Mouse (Mus musculus): ENCODE measurements around the gene Uhrf2. TPM values are rescaled to one million over a fixed set of nuclear protein-coding genes. Genes with fewer than 3 reads are reported as not detected.

Uhrf2 gene
- polyA plus RNA-seq, 1 experiment from 2014 or later, result 45.0 TPM

DNA sequence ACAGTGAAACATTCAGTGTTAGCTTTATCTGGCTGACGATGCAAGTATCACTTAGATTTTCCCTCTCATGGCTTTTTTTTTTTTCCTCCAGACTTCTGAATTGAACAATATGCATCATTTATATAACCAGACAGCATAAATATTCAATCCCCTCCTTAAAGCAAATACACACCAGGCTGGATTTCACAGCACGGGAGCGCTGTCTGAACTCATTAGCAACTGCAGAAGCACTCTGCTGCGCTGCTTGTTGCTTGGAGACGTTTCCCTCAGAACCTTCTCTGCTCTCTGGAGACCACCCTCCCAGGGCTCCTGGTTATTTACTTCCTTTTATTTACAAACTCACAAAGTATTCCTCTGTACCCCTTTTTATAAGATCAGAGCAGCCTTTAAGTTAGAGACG is 78.8 kb downstream of the Uhrf2 start:
- Histone ChIP-seq H3K4me2 (no peak overlapping the region), H3K36me3 (no peaks in the 10 kb centered on the region), H3K27ac (replicated peaks) (no peak overlapping the region), H3K4me3 (no peak overlapping the region), H3K9ac (no peak overlapping the region), H3K4me1 (no peaks in the 10 kb centered on the region), H3K9me3 (no peaks in the 10 kb centered on the region), H3K27me3 (replicated peaks) (no peaks in the 10 kb centered on the region)
- ATAC-seq (ENCODE audit: extremely low read depth, insufficient number of reproducible peaks, low FRiP score, low TSS enrichment), result no peak
- WGBS, result 82% methylated on average over 6 of the region's 6 CpGs

DNA sequence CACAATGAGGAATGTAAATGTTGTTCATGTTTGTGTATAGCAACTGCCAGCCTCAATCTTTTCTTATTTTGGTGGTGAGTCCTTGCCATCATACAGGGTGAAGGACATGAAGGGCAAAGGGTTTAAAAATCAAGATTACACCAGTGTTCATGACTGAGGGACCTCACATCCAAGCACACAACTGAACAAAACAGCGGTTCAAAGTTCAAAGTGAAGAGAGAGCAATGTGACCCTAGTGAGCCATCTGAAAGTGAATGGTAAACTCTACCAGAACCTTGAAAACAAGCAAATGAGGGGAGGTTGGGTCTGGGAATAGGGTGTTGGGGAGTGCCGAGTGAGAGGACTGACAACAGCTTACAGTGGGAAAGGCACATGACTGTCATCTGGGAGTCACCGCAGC is 81.1 kb downstream of the Uhrf2 start:
- peaks cover 5% of the 10 kb centered on the region; the same call in 1 of the 2 replicates for H3K4me1 ChIP-seq
- H3K27me3 ChIP-seq (replicated peaks), result no peaks in the 10 kb centered on the region
- H3K9ac ChIP-seq, result no peak overlapping the region
- no peaks in the 10 kb centered on the region for H3K36me3 ChIP-seq
- ATAC-seq (ENCODE audit: extremely low read depth, insufficient number of reproducible peaks, low FRiP score, low TSS enrichment), result no peak
- no peak overlapping the region for H3K27ac ChIP-seq (replicated peaks)
- H3K9me3 ChIP-seq, result no peaks in the 10 kb centered on the region
- no peak overlapping the region for H3K4me3 ChIP-seq
- WGBS, result 89% methylated on average over 3 of the region's 3 CpGs
- no peak overlapping the region for H3K4me2 ChIP-seq

DNA sequence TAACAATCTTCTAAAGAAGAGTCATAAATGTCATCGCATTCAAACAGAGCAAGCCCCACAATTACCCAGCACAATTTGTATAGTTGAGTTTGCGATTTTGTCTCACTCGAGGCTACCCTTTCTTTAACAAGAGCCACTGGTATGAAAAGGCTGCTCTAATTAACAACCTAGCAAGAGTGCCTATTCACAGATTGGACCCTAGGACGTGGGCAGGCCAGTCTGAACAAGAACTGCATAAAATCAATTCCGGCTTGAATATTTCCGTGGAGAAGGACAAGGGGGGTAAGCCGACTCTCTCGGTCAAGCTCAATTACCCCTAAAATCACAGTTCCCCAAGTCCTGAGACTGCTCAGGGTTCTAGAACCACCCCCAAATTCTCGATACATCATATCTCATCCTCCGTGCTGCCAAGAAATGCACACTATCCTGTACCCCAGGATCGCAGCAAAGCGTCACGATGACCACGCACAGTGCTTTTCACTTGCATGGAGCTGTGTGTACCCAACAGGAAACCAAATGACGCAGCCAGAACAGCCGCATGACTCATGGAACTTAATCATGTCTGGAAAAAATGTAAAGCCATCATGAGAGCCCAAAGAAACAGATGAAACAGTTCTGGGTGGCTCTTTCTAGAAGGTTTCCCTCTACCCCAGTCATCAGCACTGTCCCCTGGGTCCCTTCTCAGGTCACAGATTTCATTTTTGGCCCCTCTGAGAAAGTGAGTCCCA is 82.8 kb downstream of the Uhrf2 start:
- no peaks in the 10 kb centered on the region for H3K36me3 ChIP-seq

DNA sequence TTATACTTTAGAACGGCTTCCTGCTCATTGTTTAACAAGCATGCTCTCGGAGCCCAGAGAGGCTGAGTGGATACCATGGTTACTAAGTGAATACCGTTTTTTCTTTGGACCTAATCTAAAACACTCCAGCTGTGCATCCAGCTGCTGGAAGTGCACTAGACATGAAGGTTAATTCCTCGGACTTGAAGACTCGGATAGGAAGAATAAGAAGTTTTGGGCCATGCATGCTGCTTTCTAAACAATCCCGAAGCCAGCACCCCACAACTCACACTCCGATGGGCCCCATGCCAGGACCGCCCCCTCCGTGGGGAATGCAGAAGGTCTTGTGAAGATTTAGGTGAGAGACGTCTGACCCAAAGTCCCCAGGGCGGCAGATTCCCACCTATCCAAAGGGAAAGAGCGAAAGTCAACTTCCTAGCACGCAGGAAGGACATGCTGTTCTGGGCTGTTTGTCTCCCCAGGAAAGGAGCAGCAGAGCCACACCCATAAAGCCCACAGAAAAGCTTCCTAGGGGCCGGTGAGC is 84.7 kb downstream of the Uhrf2 start:
- 55% methylated on average over 14 of the region's 14 CpGs for WGBS
- no peak for ATAC-seq (ENCODE audit: extremely low read depth, insufficient number of reproducible peaks, low FRiP score, low TSS enrichment)
- no peaks in the 10 kb centered on the region for H3K36me3 ChIP-seq

More for the DNA sequence above, 82.8 kb downstream of the Uhrf2 start:
- Histone ChIP-seq H3K27ac (replicated peaks) (no peak overlapping the region), H3K9ac (no peak overlapping the region), H3K27me3 (replicated peaks) (no peaks in the 10 kb centered on the region), H3K4me2 (no peak overlapping the region), H3K4me1 (peaks cover 15% of the 10 kb centered on the region), H3K4me3 (no peak overlapping the region), H3K9me3 (no peaks in the 10 kb centered on the region)
- 86% methylated on average over 16 of the region's 16 CpGs for WGBS
- ATAC-seq (ENCODE audit: extremely low read depth, insufficient number of reproducible peaks, low FRiP score, low TSS enrichment), result no peak

DNA sequence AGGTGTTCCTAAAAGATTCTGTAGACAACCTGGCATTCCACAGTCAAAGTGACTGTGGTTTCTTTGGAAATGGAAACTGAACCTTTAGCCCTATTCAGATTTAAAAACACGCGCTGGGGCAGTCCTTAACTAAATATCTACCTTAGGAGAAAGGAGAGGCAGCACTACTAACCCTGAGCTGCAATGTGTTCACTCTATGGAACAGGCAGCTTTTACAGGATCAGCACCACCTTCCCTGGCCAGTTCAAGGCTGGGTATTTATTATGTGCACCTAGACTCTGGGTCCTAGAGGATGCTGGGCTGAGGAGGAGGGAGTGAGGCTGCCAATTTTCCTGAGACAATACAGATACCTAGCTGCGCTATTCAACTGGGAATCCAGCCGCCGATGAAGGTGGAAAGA is 85.3 kb downstream of the Uhrf2 start:
- H3K9ac ChIP-seq, result no peak overlapping the region

More for the DNA sequence above, 84.7 kb downstream of the Uhrf2 start:
- H3K4me3 ChIP-seq, result no peak overlapping the region
- peak overlapping the region; percentile 22 for H3K4me2 ChIP-seq
- H3K4me1 ChIP-seq, result peaks cover 21% of the 10 kb centered on the region
- H3K27ac ChIP-seq (replicated peaks), result no peak overlapping the region
- no peak overlapping the region for H3K9ac ChIP-seq
- no peaks in the 10 kb centered on the region for H3K9me3 ChIP-seq
- H3K27me3 ChIP-seq (replicated peaks), result no peaks in the 10 kb centered on the region

DNA sequence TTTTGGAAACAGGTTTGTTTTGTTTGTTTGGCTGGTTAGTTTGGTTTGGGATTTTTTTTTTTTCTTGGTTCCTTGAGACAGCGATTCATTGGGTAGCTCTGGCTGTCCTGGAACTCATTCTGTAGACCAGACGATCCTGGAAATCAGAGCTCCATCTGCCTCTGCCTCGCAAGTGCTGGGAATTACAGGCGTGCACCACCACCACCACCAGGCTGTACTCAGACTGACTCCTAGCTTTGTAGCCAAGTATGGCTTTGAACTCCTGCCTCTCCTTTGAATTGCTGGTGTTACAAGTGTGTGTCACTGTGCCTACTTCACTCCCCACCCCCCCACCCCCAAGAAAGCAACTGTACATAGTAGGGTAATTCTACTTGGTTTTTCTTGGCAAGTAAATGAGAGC is 86.9 kb downstream of the Uhrf2 start:
- Histone ChIP-seq H3K27me3 (replicated peaks) (no peaks in the 10 kb centered on the region), H3K36me3 (no peaks in the 10 kb centered on the region), H3K27ac (replicated peaks) (peak overlapping the region; percentile 21; the same call in 1 of the 2 replicates), H3K9me3 (no peaks in the 10 kb centered on the region), H3K4me3 (no peak overlapping the region), H3K4me2 (no peak overlapping the region), H3K9ac (no peak overlapping the region), H3K4me1 (peaks cover 21% of the 10 kb centered on the region)
- WGBS, result 42% methylated on average over 4 of the region's 4 CpGs
- no peak for ATAC-seq (ENCODE audit: extremely low read depth, insufficient number of reproducible peaks, low FRiP score, low TSS enrichment)

More for the DNA sequence above, 85.3 kb downstream of the Uhrf2 start:
- Histone ChIP-seq H3K4me2 (no peak overlapping the region), H3K27me3 (replicated peaks) (no peaks in the 10 kb centered on the region), H3K36me3 (no peaks in the 10 kb centered on the region), H3K27ac (replicated peaks) (no peak overlapping the region), H3K4me3 (no peak overlapping the region), H3K9me3 (no peaks in the 10 kb centered on the region), H3K4me1 (peaks cover 21% of the 10 kb centered on the region)
- WGBS, result 82% methylated on average over 5 of the region's 5 CpGs
- no peak for ATAC-seq (ENCODE audit: extremely low read depth, insufficient number of reproducible peaks, low FRiP score, low TSS enrichment)

DNA sequence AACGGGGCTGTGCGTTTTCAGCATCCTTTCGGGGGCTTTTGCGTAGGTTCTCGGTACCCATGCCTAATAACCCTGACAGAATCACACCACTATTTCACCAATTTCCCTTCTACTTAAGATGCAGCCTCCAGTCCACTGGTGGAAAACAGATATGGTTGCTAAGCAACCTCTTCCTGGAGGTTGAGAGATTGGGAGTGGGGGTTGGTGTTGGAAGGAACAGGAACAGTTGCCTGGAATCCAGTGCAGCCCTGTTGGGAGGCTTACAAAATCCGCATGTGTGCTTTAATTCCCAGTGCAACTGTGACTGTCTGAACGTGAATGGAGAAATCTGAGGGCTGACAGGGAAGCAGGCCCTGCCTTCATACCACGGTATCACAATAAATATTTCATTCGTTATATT is 87.5 kb downstream of the Uhrf2 start:
- 52% methylated on average over 9 of the region's 9 CpGs for WGBS
- Histone ChIP-seq H3K4me1 (peaks cover 21% of the 10 kb centered on the region), H3K4me2 (peak overlapping the region; percentile 35), H3K36me3 (no peaks in the 10 kb centered on the region), H3K9me3 (no peaks in the 10 kb centered on the region), H3K9ac (no peak overlapping the region), H3K27ac (replicated peaks) (peak overlapping the region; percentile 65), H3K27me3 (replicated peaks) (no peaks in the 10 kb centered on the region), H3K4me3 (no peak overlapping the region)
- ATAC-seq (ENCODE audit: extremely low read depth, insufficient number of reproducible peaks, low FRiP score, low TSS enrichment), result peak; percentile 55; the same call in 1 of the 2 replicates

DNA sequence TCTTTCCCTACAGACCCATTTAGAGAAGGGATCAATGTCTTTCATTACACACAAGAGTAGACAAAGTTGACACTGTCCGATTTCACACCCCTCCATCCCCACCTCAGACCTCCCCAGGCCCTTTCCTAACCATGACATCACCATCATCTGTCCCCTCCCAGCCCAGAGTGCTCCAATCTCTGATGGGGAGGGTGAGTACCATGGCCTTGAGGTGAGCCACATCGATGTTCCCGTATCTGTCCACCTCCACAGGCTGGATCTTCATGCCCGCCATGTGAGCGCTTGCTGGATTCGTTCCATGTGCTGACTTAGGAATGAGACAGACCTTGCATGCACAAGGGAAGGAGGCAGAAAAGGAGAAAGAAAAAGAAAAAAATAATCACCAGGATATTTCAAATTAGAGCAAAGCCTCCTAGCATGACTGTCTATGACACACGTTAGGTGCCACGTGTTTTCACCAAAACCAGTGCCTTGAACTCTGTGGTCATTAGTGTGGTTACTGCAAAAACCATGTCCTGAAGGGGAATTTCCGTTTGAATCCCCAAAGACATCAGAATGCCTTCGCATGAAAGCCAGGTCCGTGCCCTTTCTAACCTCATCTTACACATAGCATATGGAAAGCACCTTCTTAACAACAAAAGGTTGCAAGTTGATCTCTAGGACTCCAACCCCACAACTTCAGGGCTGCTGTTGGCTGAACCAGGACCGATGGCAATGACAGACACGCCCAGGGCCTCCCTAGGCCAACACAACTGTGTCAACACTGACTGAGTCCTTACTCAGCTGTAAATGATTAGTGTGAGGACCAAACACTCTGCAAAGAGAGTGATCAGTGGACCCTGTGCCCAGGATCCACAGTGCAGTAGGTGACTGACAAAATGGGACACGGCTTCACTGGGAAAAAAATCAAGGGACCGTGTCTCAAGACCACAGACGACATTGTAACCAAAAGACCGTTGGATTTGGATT is 88.3 kb downstream of the Uhrf2 start:
- no peaks in the 10 kb centered on the region for H3K36me3 ChIP-seq
- H3K4me1 ChIP-seq, result peaks cover 21% of the 10 kb centered on the region
- H3K27me3 ChIP-seq (replicated peaks), result no peaks in the 10 kb centered on the region
- WGBS, result 81% methylated on average over 17 of the region's 17 CpGs
- H3K4me3 ChIP-seq, result no peak overlapping the region
- H3K9me3 ChIP-seq, result no peaks in the 10 kb centered on the region
- H3K9ac ChIP-seq, result no peak overlapping the region
- peak overlapping the region; percentile 35 for H3K4me2 ChIP-seq
- no peak for ATAC-seq (ENCODE audit: extremely low read depth, insufficient number of reproducible peaks, low FRiP score, low TSS enrichment)
- H3K27ac ChIP-seq (replicated peaks), result peak overlapping the region; percentile 65

DNA sequence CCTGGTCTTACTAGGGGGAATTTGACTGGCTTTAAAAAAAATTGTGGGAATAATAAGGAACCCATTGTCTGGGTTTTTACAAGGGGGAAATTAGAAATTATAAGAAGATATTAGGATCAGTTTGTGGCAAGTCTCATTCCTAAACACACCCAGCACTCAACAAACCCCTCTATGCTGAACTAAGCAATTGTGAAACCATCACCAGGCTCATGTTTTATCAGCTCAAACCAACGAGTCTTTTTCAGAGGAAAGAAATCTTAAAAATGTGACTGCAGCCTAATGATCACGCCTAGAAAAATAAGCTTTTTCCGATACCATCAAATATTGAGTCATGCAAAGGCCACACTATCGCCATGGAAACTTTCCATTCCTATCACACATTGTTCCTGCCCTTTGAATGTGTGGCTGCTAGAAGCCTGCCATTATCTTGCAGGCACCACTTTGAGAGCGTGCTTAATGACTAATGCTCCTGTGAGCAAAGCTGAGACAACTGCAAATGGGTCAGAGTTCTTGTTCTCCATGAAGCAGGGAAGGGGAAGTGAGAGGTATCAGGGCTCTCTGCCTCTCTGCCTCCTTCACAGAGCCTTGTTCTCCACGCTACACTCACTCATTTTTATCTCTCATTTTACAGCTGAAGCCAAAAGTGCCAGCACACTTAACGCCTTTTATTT is 94.8 kb downstream of the Uhrf2 start:
- Histone ChIP-seq H3K4me1 (peaks cover 14% of the 10 kb centered on the region), H3K27me3 (replicated peaks) (no peaks in the 10 kb centered on the region), H3K4me3 (no peak overlapping the region), H3K9ac (no peak overlapping the region), H3K9me3 (no peaks in the 10 kb centered on the region), H3K4me2 (peak overlapping the region; percentile 34), H3K27ac (replicated peaks) (peak overlapping the region; percentile 70), H3K36me3 (no peaks in the 10 kb centered on the region)
- no peak for ATAC-seq (ENCODE audit: extremely low read depth, insufficient number of reproducible peaks, low FRiP score, low TSS enrichment)
- 20% methylated on average over 7 of the region's 7 CpGs for WGBS

DNA sequence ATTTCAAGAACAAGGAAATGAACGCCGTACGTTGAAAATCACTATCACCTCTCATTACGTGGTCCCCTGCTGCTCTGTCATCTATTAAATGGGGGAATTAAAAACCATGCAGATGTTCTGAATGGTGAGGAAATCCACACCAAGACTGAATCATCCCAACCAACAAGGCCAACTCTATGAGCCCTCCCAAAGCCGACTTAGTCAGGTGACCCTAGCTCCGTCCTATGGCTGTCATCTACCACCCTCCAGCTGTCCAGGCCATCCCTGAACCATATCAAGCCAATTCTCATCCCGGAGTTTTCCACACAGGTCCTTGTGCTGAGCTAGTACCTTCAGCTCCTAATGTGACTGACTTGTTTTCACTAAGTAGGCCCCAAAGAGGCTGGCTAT is 95.4 kb downstream of the Uhrf2 start:
- Histone ChIP-seq H3K4me1 (peaks cover 14% of the 10 kb centered on the region), H3K27me3 (replicated peaks) (no peaks in the 10 kb centered on the region), H3K27ac (replicated peaks) (peak overlapping the region; percentile 70), H3K36me3 (no peaks in the 10 kb centered on the region), H3K9me3 (no peaks in the 10 kb centered on the region), H3K4me2 (peak overlapping the region; percentile 34), H3K4me3 (no peak overlapping the region), H3K9ac (no peak overlapping the region)
- ATAC-seq (ENCODE audit: extremely low read depth, insufficient number of reproducible peaks, low FRiP score, low TSS enrichment), result no peak
- WGBS, result 41% methylated on average over 7 of the region's 7 CpGs

DNA sequence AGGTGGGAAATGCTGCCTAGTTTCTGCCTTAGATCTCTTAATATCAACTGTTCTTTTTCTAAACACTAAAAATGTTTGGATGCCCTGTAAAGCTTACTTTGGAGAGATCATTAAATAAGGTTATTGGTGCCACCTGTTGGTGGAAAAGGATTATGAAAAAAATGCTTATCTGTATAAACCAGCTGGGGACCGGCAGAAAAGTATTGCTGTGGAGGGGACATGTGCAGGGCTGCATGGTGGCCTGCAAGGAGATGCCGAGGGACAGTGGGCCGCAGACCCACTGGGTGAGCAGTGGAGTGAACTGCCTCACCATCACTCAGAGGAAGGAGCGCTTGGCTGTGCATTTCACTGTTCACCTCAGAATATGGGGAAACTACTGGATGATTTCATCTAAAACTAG is 97.9 kb downstream of the Uhrf2 start:
- no peak overlapping the region for H3K4me2 ChIP-seq
- no peak for ATAC-seq (ENCODE audit: extremely low read depth, insufficient number of reproducible peaks, low FRiP score, low TSS enrichment)
- no peaks in the 10 kb centered on the region for H3K27me3 ChIP-seq (replicated peaks)
- no peaks in the 10 kb centered on the region for H3K36me3 ChIP-seq
- H3K9ac ChIP-seq, result no peak overlapping the region
- no peaks in the 10 kb centered on the region for H3K9me3 ChIP-seq
- no peak overlapping the region for H3K27ac ChIP-seq (replicated peaks)
- WGBS, result 39% methylated on average over 4 of the region's 4 CpGs
- H3K4me1 ChIP-seq, result peaks cover 14% of the 10 kb centered on the region
- no peak overlapping the region for H3K4me3 ChIP-seq
